Mouse (Mus musculus) lung, postnatal 14 days (tissue): ENCODE data around the gene Klc2.
A peak's percentile ranks its signal among the peaks of the same experiment; 100 is the strongest.
"Not testable (repeated sequence)": the region's sequence is repeated elsewhere in the genome, so short reads cannot be mapped to it uniquely, and the experiment has no call there.

Experiments
- DNase-seq: peaks from one replicate; pipeline ENCODE4 v3.0.0; 2021

Gene Klc2

GRCm38 (mm10) chr19:5098363-5099143 is 19.8 kb downstream of the Klc2 start, which contains the start of gene Cnih2:
Cnih2 (minus strand) TSS chr19:5098521.
- peak; percentile 56 for DNase-seq

GRCm38 (mm10) chr19:5097521-5098362 is 20.6 kb downstream of the Klc2 start:
- DNase-seq, result no peak

- DNase-seq, result no peak
These were observed 22.4 kb downstream of the Klc2 start for GRCm38 (mm10) chr19:5095887-5096474.

GRCm38 (mm10) chr19:5094746-5095417 is 23.5 kb downstream of the Klc2 start:
- no peak for DNase-seq

GRCm38 (mm10) chr19:5094243-5094632 is 24.1 kb downstream of the Klc2 start:
- peak; percentile 94 for DNase-seq

DNA sequence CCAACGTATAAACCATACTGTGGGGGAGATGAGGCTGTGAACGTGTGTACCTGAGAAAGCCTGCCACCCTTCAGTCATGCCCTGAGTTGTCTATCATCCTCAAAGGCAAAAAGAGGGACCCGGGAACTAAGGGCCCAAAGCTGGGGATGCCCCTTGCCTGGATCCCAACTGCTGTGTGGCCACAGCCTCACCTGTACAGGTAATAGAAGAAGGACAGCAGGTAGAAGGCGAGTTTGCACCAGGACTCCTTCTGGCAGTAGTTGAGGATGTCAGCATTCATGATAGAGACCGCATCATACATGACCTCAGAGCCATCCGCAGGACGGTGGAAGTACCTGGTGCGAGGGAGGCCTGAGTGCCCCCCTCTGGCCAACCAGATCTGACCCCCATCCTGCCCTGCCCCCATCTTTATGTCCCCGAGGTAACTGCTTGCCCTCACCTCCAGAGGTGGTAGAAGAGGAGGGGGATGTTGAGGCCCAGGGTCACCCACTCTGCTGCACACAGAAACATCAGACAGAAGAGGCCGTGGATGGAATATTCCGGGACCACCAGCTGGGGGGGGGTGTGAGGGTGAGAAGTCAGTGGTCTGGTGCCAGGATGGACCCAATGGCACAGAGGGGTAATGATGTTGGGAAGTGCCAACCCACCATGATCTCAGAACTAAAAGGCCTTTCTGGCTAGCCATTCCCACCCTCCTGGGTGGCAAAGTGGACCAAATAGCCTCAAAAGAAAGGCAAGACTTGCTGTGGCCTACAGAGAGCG is 24.7 kb downstream of the Klc2 start:
- DNase-seq, result no peak

DNA sequence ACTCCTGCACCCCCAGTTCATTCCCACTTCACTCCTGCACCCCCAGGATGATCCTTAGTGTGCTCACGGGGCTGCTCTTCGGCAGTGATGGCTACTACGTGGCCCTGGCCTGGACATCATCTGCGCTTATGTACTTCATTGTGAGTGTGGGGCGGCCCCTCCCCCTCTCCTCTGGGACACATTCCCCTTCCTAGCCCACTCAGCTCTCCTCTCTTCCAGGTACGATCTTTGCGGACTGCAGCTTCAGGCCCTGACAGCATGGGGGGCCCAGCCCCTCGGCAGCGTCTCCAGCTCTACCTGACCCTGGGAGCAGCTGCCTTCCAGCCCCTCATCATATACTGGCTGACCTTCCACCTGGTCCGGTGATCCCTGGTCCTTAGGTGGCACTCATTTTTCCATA is 26.3 kb downstream of the Klc2 start:
- no peak for DNase-seq

GRCm38 (mm10) chr19:5089324-5089723 is 29.0 kb downstream of the Klc2 start:
- DNase-seq, result no peak

DNA sequence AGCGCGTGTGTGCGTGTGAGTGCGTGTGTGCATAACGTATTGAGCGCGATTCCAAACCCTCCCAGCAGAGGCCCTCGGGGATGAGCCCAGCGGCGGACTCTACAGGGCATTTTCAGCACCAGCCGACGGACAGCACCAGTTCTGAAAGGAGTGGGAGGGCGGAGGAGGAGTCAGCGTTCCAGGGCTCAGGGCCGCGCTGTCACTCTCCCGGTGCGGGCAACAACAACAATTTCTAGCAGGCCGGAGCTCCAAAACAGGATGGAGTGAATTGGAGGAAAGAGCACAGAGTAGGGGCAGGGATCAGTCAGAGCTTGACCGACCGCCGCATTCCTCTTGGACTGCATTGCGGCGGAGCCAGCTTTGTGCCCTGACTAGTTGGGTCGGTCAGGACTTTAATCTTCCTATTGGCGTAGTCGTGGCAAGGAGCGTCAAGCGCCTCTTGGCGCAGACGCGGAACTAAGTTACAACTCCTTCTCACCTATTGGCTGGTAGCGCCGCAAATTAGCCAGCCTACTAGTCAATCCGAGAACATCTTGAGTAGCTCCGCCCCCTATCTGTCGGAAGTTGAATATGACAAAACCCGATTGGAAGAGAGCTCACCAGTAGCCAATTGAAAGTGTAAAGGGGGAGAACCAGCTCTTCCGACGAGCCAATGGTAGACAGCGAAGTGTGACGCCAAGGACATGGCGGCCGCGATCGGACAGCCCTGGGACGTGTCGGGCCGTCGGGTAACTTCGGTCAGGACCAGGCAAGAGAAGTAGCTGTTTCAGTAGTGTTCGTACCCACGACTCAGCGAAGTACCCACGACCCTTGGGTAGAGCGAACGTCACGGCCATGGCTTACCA is 30.3 kb downstream of the Klc2 start, which contains the start of gene Yif1a:
Yif1a (plus strand) TSS at position 655 of the 845 bp plus-strand sequence.
- peak; percentile 96 for DNase-seq

- not testable (repeated sequence) for DNase-seq
These were observed 31.8 kb downstream of the Klc2 start for GRCm38 (mm10) chr19:5086533-5086932.

DNA sequence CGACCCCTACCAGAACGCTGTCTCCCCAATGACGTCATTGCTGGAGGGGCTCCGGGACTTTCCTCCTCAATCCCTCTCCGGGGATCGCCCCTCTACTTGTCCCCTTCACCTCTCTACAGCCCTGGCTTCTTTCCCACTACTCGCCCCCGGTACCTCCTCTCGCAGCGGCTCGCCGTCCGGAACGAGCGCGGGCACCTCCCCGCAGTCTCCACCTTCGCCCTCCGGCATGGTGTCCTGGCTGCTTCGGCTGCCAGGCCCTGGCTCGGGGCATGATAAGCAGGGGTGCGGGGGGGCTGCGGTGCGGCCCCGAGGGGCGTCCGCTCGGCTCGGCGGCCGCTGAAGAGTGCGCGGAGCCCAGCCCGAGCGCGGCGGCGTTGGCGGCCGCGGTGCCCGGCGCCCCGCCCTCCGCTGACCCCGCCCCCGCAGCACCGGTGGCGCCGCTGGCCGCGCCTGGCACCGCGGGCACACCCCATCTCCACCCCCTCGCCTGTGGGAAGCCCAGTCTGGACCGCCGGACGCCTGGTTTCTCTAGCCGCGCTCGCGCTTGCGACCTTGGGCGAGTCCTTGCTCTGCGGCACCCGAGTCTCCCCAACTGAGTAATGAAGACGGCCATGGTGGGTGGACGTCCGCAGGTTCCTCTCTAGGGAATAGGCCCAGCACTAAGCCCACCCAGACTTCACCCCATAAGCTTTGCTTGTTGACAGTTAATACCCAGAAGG is 33.1 kb downstream of the Klc2 start, which contains the start of gene Tmem151a:
Tmem151a (minus strand) TSS at position 387 of the 719 bp plus-strand sequence.
- DNase-seq, result no peak

- no peak for DNase-seq
These were observed 33.6 kb downstream of the Klc2 start for GRCm38 (mm10) chr19:5084834-5085144.

DNA sequence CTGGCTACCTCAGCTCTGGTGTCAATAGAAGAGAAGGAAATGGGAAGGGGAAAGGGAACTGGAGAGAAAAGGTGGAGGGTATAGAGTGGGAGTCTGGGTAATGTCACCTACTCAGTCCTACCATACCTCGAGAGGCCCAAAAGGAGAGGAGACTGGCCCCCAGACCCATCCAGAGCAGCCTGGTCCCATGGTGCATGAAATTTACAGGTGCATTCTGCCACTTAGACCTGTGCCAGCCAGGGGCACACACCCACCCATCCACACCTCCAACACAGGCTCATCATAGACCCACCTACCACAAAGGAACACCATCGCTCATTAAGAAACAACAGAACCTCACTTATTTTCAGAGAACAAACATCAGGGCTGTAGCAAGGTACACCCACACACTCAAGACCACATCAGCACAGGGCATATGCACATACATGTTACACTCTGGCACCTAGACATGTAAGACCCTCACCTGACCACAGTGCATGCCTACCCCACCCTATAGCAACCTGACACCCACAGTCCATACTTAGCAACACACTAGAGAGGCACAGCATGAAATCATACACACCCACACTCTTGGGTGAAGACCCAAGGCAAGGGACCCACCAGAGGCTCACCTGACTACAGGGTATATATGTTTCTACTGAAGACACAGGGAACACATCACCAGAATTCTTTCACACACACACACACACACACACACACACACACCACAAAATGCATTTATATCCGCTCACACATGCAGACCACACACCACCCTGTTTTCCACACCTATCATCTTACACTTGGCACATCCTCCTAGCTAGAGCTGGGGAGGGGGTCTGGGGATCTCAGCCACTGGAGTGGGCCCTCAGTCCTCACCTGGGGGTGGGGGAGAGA is 34.2 kb downstream of the Klc2 start:
- no peak for DNase-seq

- no peak for DNase-seq
These were observed 35.8 kb downstream of the Klc2 start for GRCm38 (mm10) chr19:5082596-5082995.

GRCm38 (mm10) chr19:5082005-5082404 is 36.4 kb downstream of the Klc2 start:
- DNase-seq, result no peak

GRCm38 (mm10) chr19:5079279-5079678 is 39.1 kb downstream of the Klc2 start:
- DNase-seq, result no peak

DNA sequence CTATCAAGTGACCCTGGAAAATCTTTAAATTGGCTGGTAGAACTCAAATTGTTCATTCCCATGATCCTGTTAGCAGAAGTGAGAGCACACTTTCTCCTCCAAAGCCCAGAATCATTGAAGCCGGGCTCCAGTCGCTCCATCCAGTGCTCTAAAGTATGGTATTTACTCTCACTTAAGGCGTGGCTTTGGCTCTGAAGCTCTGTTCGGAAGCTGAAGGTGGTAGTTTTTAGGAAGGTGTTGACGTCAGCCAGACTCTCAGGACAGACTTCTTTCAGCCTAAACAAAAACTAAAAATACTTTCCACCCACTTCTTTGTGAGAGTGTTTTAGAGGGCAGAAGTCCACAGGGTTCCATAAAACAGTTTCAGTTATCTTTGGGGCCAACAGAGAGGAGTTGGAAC is 44.8 kb downstream of the Klc2 start:
- no peak for DNase-seq

GRCm38 (mm10) chr19:5073028-5073427 is 45.3 kb downstream of the Klc2 start:
- DNase-seq, result peak; percentile 77

DNA sequence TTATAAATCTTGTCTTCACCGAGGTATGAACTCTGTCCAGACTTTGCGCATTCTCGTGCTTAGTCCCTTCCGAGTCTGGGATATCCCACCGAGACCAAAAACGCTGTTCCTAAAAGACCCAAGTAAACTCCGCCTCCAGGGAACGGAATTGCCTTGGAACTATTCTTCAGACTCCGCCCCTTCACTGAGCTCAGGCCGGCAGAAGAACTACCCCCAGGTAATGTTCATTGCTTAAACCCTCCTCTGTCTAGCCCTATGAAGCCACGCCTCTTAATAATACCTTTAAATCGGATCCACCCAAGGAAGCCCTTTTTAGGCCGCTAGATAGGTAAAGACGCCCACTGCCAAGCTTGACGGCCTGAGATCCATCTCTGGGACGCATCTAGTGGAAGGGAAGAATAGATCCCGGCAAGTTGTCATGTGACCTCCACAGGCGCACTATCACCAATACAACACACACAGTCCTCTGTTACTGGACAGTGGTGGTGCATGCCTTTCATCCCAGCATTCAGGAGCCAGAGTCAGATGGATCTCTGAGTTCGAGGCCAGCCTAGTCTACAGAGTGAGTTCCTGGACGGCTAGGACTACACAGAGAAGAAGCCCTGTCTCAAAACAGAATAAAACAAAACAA is 45.9 kb downstream of the Klc2 start:
- no peak for DNase-seq
